Mouse (Mus musculus): ENCODE data around the gene Pnp2.
"Not testable (repeated sequence)": the region's sequence is repeated elsewhere in the genome, so short reads cannot be mapped to it uniquely, and the experiment has no call there.

The Pnp2 gene

DNA sequence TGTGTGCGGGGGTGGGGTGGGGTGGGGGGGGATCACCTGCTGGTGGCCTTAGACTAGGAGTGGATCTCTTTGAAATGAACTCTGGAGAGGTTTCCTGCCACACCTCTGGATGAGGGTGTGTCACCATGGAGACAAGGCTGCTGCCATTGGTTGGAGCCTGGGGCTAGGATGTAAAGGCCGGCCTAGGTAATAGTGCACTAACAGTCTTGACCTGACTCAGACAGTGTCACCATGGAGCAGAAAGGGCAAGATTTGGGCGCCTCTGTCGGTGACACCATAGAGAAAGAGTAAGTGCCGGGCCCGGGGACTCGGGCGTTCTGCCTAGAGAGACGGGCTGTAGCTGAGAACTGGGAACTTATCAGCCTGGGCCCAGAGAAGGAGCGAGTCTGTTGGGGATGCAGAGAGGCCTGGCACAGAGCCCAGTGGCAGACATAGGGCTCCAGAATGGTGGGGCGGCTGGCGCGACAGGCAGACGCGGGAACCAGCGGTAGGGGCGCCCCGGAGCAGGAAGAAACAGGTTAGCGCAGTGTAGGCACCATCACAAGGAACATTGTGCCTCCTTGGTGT, at the start of gene Pnp2:
TSS of gene Pnp2 (plus strand) at position 51 of the 567 bp plus-strand sequence.
- peak; percentile 38 to 48 for DNase-seq (ENCODE audit: low spot score in 2 of 2)

DNA sequence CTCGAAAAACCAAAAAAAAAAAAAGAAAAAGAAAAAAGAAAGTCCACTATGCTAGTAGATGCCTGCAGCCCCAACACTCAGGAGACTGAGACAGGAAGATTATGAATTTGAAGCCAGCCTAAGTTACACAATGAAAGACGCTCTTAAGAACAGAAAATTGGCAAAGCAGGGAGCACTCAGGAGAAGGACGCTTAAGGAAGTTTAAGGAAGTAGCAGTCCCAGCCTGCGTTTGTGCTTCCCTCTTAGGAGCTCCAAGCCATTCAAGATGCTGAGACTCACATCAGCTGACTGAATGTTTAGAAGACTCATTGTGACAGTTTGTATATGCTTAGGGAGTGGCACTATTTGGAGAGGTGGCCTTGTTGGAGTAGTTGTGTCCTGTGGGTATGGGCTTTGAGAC, 47.7 kb upstream of the Pnp2 start:
- DNase-seq (ENCODE audit: low spot score in 2 of 2): no peak

DNA sequence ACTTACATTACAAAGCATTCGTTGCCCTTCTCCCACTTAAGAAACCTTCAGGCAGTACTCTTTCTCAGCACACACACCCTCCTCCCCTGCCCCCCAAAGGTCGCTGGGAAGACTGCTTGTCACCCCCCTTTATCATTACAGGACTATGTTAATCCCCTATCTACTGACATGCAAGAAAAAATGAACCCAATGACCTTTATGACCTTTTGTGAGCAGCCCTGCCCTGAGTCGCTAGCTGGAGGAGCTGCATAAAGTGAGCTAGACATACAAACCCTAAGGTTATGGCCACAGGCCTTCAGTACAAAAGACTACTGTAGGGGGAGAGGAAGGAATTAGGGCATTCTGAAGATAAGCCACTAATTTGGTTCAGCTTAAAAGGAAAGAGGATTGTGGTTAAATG, 44.4 kb upstream of the Pnp2 start:
- no peak for DNase-seq (ENCODE audit: low spot score in 2 of 2)

DNA sequence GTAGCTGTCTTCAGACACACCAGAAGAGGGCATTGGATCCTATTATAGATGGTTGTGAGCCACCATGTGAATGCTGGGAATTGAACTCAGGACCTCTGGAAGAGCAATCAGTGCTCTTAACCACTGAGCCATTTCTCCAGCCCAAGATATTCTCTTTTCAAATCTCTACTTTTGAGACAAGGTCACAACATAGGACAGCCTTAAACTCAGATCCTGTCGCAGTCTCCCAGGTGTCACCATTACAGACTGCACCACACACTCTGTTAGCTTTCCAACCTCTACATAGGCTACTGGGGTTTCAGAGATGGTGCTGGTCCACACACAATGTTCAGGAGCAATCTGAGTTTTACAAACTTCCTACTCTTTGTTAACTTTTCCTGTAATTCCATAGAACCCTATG, 32.4 kb upstream of the Pnp2 start:
- DNase-seq (ENCODE audit: low spot score in 2 of 2): not testable (repeated sequence)

DNA sequence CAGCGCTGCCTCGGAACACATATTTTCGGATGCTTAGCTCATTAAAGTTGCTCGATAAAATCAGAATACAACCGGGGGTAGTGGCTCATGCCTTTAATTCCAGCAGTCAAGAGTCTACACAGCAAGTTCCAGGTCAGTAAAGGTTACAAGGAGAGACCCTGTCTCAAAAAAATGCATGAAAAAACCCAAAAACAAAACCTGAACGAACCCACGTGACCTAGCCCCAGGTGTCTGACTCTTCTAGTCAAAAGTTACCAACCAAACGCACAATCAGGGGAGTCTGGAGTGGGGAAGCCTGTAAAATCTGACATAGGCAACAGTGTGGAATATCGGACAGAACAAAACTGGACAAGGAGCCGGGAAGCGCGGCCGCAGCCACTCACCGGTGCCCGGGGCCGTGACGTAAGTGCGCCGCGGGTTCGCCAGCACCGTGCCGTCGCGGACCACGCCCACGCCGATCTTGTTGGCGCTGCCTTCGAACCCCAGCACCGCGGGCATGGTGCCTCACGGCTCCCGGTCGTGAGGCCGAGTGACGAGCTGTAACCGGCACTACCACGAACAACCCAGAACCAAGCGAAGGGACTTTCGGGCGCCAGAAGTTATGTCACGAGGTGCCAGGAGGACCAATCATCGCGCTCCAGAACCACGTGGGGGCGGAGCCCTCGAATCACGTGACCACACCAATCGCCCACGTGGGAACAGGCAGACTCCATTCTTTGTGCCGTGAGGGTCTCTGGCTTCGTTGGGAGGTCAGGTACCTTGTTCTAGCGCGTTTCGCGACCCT, 31.3 kb upstream of the Pnp2 start, which contains the start of the genes Osgep and Apex1:
TSS of gene Osgep (minus strand) at position 613 of the 784 bp plus-strand sequence.
TSS of gene Apex1 (plus strand) at position 688 of the 784 bp plus-strand sequence.
- DNase-seq (ENCODE audit: low spot score in 2 of 2): peak; percentile 96 to 98

DNA sequence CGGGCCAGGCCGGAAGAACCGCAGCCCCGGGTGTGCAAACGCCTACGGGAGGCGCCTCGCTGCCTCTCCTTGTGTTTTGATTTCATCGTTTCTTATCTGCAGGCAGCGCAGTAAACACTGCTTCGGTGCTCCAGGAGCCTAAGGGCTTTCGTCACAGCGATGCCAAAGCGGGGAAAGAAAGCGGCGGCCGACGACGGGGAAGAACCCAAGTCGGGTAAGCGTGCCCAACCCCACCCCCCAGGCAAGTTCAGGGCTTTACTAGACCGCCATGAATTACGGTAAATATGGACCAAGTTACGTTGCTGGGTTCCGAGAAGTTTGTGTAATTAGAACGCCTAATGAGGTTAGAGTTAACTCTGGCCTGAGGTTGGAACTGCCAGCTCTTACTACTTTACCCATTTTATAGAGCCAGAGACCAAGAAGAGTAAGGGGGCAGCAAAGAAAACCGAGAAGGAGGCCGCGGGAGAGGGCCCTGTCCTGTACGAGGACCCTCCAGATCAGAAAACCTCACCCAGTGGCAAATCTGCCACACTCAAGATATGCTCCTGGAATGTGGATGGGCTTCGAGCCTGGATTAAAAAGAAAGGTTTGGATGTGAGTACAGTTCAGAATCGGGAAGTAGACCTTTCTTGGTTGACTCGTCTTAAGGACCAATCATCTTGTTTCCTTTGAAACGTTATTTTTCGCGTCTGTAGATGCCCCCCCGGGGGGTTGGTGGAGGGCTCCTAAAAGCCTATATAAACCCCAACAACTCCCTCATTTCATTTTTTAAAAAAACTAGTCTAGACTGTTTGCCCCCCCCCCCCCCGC, 30.5 kb upstream of the Pnp2 start:
- DNase-seq (ENCODE audit: low spot score in 2 of 2): peak in 1 of 2 experiments; percentile 22

DNA sequence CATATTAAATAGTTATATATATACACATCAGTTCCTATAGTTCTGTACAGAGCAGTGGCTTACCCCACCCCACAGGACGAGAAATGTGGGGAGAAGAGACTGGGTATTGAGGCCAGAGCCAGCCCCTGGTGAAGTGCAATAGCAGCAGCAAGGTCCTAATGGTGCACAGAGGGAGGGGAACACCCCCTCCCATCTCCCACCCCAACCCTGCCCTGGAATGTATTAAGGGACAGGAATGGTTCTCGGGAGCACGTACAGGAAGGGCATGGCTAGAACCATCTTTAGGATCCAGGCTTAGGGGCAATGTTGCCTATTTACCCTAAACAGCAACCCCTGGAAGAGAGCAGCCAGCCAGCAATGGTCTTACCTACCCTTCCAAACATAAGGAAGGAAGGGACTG, 28.4 kb upstream of the Pnp2 start:
- no peak for DNase-seq (ENCODE audit: low spot score in 2 of 2)

DNA sequence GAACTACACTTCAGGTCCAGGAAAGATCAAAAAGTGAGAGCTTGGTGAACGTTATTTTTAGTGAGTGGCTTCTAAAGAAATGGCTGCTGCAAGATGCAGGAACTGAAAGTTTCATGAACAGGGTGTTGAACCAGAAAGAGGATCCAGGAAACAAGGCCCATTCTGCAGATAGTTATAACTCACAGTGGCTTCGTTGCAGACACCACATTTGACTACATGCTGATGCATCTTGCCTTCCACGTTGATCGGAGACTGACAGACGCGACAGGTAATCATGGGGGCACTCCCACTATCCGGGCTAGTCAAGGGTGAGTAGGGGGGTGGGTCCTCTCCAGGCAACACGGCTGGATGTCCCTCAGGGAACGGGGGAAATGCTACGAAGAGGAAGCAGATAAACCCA, 25.8 kb upstream of the Pnp2 start:
- DNase-seq (ENCODE audit: low spot score in 2 of 2): no peak

DNA sequence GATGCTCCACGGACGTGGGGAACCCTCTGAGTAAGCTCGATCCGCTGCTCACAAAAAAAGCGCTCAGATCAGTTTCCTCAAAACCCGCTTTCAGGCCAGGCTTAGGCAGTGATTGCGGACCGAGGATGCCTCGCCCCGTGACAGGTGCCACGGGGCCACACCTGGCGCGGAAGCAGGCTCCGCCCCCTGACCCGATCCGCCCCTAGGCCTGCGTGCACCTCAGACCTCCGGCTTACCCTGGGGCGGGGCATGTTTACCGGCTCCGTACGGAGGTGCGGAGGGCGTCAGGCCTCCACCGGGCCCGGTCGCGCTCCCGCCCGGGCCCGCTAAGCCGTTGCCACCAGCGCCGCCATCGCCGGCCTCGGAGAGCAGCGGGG, 25.4 kb upstream of the Pnp2 start:
- peak in 1 of 2 experiments; percentile 23 for DNase-seq (ENCODE audit: low spot score in 2 of 2)

DNA sequence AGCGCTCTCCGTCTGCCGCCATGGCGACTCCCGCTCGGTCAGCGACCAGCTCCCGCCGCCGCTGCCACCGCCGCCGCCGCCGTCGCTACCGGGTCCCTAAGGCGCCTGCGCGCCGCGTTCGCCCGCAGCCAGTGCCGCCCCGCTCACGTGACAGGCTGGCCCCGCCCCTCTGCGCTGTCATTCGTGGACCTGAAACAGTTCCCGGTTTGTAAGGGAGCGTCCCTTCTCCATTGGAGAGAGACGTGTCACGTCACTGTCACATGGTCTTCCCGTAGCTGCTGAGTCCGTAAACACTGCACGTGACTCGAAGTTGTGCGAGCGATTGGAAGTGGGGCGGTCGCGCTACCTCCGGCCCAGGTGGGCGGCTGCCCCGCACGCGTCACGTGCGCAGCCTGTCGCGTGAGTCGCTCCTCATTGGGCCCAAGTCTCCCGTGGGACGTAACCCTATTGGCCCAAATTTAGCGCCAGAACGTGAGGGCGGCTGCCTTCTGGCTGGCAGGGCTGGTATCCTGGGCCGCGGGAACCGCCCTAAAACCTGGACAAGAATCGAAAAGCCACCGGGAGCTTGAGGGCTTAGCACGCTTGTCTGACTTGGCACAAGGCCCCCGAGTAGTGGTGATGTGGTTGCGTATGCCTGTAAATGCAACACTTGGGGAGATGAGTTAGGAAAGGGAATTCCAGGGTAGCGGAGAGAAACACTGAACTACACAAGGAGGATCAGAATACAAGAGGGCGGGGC, 24.9 kb upstream of the Pnp2 start, which contains the start of the genes Pip4p1 and Pnp:
TSS of gene Pip4p1 (minus strand) at position 103 of the 739 bp plus-strand sequence.
TSS of gene Pnp (plus strand) at position 329 of the 739 bp plus-strand sequence.
- peak; percentile 98 to 100 for DNase-seq (ENCODE audit: low spot score in 2 of 2)

DNA sequence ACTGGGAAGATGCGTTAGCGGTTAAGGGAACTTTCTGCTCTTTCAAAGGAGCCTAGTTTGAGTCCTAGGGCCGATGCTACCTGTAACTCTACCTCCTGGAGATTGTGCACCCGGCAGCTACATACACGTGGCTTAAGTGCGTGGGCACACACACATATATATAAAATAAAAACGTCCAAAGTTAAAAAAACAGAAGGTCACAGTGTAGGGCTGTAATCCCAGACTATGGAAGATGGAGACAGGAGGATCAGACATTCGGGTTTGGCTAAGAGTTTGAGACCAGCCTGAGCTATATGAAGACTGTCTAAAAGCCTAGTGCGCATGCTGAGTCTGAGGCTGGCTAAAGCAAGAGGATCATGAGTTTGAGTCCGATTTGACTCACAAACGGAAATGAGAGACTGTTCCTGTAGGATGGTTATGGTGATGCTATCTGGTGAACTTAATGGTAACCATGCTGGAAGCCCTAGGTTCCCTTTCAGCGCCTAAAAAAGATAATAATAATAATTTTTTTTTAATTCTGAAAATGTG, 24.2 kb upstream of the Pnp2 start:
- no peak for DNase-seq (ENCODE audit: low spot score in 2 of 2)

DNA sequence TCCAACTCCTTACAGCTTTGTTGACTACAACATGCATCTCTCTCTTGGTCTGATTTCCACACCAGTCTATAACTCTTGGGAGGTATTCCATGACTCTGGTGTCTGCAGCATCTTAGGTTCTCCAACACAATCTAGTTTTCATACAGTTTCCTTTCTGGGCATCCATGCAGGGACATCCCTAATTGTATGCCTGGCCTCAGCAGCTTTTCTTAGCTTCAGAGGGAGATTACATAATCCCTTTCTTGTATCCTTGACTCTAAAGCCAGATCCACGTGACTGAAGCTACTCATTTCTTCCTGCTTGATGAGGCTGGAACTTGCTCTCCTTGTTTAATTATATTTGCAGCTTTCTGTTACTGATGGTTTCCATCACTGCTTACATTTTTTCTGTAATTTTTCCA, 19.1 kb upstream of the Pnp2 start:
- DNase-seq (ENCODE audit: low spot score in 2 of 2): no peak

DNA sequence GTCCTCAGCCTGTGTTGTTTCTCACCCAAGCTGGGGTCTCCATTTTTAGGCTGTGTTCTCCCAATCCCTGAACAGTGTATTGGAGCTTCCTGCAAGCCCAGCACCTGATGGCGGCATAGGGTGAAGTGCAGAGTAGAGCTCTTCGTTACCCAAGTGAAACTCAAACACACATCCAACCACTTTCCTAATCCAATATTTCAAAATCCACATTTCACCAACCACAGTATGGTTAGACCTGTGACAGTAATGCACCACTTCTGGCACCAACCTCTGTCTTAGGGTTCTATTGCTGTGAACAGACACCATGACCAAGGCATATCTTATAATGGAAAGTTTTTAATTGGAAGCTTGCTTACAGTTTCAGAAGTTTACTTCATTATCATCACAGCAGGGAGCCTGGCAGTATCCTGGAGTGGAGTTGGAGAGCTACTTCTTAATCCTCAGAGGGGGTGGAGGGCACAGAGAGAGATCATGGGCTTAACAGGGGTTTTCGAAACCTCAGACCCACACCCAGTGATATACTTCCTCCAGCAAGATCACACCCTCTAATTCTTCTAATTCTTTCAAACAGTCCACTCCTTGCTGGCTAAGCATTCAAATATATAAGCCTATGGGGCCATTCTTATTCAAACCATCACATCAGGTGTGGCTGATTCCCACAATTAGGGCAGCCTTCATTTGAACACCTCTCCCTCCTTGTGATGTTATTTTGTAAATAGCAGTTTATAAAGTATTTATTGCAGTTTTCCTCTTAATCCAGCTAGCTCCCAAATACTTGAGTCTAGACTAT, 17.5 kb upstream of the Pnp2 start:
- DNase-seq (ENCODE audit: low spot score in 2 of 2): no peak

DNA sequence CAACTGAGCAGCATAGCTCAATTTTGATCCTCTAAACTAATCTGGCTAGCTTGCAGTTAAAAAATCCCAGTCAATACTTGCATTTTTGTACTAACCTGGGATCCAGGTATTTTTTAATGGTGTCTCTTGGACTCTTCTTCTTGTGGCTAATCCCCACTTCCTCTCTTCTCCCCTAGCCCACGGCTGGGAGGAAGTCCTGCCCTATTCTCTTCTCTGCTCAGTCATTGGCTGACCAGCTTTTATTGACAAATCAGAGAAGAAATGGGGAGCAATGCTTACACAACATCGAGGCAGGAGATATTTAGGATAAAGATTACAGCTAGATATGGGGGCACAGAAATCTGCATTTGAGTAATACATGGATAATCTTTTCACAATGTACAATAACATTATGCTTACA, 16.9 kb upstream of the Pnp2 start:
- no peak for DNase-seq (ENCODE audit: low spot score in 2 of 2)

DNA sequence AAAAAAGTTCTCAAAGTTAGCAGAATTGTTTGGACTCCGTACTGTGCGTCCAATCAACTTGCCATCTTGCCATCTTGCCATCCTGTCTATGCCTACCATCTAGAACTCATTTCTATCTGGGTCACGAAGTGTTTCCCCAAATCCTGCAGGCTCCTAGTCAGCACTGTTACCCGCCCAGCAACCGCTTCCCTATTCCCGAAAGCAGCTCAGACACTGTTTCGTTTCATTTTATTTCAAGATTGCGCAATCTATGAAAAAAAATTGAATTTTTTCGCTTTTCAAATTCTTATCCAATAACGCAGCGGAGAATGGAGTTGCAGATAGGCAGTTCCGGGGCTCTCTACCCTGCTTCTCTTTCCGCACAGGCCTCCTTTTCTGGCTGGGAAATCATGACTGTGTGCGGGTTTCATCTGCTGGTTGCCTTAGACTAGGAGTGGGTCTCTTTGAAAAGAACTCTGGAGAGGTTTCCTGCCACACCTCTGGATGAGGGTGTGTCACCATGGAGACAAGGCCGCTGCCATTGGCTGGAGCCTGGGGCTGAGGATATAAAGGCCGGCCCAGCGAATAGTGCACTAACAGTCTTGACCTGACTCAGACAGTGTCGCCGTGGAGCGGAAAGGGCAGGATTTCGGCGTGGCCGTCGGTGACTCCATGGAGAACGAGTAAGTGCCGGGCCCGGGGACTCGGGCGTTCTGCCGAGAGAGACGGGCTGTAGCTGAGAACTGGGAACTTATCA, 11.7 kb upstream of the Pnp2 start, which contains the start of gene Gm49342:
TSS of gene Gm49342 (plus strand) at position 586 of the 736 bp plus-strand sequence.
- DNase-seq (ENCODE audit: low spot score in 2 of 2): peak; percentile 91

DNA sequence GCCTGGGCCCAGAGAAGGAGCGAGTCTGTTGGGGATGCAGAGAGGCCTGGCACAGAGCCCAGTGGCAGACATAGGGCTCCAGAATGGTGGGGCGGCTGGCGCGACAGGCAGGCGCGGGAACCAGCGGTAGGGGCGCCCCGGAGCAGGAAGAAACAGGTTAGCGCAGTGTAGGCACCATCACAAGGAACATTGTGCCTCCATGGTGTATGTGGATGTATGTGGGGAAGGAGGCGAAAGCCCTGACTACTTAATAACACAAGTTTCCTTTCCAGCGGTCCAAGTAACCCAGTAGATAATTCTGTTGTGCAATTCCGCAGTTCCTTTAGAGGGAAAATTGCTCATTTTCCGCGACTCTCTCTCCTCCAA, 11.1 kb upstream of the Pnp2 start:
- not testable (repeated sequence) for DNase-seq (ENCODE audit: low spot score in 2 of 2)

DNA sequence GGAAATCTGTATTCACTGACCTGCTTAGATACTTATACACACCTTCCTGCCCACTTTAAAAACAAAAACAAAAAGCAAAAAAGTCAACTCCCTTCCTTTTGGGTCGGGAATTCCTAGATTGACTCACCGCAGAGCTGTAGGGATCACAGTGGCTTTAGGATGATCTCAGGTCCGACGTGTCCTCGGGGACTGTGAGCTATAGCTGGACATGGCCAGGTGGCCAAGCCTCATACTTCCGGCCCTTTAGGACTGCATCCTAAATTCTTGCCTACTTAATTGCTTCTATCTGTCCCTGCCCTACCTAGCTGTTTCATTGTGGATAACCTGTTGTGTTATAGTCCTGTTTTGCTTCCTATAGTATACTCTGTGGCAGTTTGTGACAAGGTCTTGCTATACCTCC, 10.7 kb upstream of the Pnp2 start:
- DNase-seq (ENCODE audit: low spot score in 2 of 2): not testable (repeated sequence)

DNA sequence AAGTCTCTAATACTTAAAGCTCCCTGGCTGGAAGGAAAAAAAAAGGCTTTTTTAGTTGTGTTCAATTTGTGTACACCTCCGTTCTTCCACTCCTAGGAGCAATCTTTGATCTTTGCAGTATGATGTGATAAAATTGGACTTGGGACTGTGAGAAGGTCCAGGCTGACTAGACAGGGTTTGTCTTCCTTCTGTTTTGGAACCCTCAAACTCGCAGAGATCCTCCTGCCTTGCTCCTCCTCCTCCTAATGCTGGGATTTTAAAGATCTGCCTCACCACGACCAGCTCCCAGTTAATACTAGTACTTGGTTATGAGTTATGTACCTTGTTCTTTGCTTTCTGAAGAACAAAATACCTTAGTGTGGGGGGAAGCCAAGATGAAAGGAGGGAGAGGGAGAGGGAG, 10.3 kb upstream of the Pnp2 start:
- DNase-seq (ENCODE audit: low spot score in 2 of 2): not testable (repeated sequence)

DNA sequence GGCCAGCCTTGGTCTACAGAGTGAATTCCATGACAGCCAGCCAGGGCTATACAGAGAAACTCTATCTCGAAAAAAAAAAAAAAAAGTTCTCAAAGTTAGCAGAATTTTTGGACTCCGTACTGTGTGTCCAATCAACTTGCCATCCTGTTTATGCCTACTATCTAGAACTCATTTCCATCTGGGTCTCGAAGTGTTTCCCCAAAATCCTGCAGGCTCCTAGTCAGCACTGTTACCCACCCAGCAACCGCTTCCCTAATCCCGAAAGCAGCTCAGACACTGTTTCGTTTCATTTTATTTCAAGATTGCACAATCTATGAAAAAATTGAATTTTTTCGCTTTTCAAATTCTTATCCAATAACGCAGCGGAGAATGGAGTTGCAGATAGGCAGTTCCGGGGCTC, 305 bp upstream of the Pnp2 start:
- no peak for DNase-seq (ENCODE audit: low spot score in 2 of 2)

DNA sequence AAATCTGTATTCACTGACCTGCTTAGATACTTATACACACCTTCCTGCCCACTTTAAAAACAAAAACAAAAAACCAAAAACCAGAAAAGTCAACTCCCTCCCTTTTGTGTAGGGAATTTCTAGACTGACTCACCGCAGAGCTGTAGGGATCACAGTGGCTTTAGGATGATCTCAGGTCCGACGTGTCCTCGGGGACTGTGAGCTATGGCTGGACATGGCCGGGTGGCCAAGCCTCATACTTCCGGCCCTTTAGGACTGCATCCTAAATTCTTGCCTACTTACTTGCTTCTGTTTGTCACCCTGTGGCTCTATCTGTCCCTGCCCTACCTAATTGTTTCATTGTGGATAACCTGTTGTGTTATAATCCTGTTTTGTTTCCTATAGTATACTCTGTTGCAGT, 932 bp downstream of the Pnp2 start:
- DNase-seq (ENCODE audit: low spot score in 2 of 2): not testable (repeated sequence)

All from frontal cortex, postnatal 36 days (tissue).